Mouse (Mus musculus) forebrain, embryonic 15.5 days (tissue): ENCODE results near the gene Gm49403. TPM values are rescaled to one million over a fixed set of nuclear protein-coding genes. Genes with fewer than 3 reads are reported as not detected.
"Not testable (repeated sequence)": the region's sequence is repeated elsewhere in the genome, so short reads cannot be mapped to it uniquely, and the experiment has no call there.

Source experiments
- ATAC-seq: fragments of 200-750 bp; cut with Nextera tagmentation; replicated peaks from 2 replicates; pipeline ENCODE4 v1.8.0; 2017; ENCODE audit warnings: mild to moderate bottlenecking, moderate TSS enrichment, moderate library complexity
- H3K27ac ChIP-seq: fragments of 300-500 bp; sonication (generic); replicated peaks from 2 replicates; pipeline ENCODE4 v1.5.1; 2015; ENCODE audit warnings: mild to moderate bottlenecking, inconsistent platforms
- H3K27me3 ChIP-seq: fragments of 300-500 bp; sonication (generic); 2 replicates; pipeline ENCODE4 v1.6.1; 2015; ENCODE audit warnings: inconsistent platforms
- H3K36me3 ChIP-seq: fragments of 300-500 bp; sonication (generic); 2 replicates; pipeline ENCODE4 v1.6.1; 2015; ENCODE audit warnings: mild to moderate bottlenecking, inconsistent platforms
- H3K4me1 ChIP-seq: fragments of 300-500 bp; sonication (generic); 2 replicates; pipeline ENCODE4 v1.6.1; 2015; ENCODE audit warnings: inconsistent platforms
- H3K4me2 ChIP-seq: fragments of 300-500 bp; sonication (generic); replicated peaks from 2 replicates; pipeline ENCODE4 v1.6.1; 2015; ENCODE audit warnings: mild to moderate bottlenecking, inconsistent platforms
- H3K4me3 ChIP-seq: fragments of 300-500 bp; sonication (generic); 2 replicates; pipeline ENCODE4 v1.5.1; 2015; ENCODE audit warnings: mild to moderate bottlenecking, inconsistent platforms
- H3K9ac ChIP-seq: fragments of 300-500 bp; sonication (generic); replicated peaks from 2 replicates; pipeline ENCODE4 v1.6.1; 2015; ENCODE audit warnings: mild to moderate bottlenecking, inconsistent platforms
- H3K9me3 ChIP-seq: fragments of 300-500 bp; sonication (generic); 2 replicates; pipeline ENCODE4 v1.6.1; 2016; ENCODE audit warnings: inconsistent platforms
- WGBS: fragments of 180-500 bp; shearing (Covaris S2); methylation state at CpG from one replicate; pipeline ENCODE4 v1.1.7; 2015; ENCODE audit warnings: mixed read lengths; 5-methylcytosine and 5-hydroxymethylcytosine counted together
- polyA plus RNA-seq: library from polyadenylated mRNA; unstranded; fragments of >200 nt; fragmentation: Nextera tagmentation; extraction: Ambion mirVana; gene quantifications from 2 replicates; pipeline ENCODE4 v1.2.1, GENCODE M21; 2015

Gene Gm49403
- polyA plus RNA-seq, 1 experiment from 2014 or later: not detected

- no peak for ATAC-seq
- Histone ChIP-seq H3K4me1 (no peaks in the 10 kb centered on the region), H3K36me3 (peaks cover 37% of the 10 kb centered on the region), H3K27me3 (no peaks in the 10 kb centered on the region), H3K27ac (no peak within 1 kb of the TSS), H3K4me3 (no peak within 1 kb of the TSS), H3K4me2 (no peak within 1 kb of the TSS), H3K9ac (no peak within 1 kb of the TSS), H3K9me3 (no peaks in the 10 kb centered on the region)
- 43% methylated on average over 7 of the region's 7 CpGs for WGBS
Measured at GRCm38 (mm10) chr19:8850402-8850901, 33.3 kb upstream of the Gm49403 start, which contains the start of gene Lrrn4cl. Lrrn4cl (plus strand) TSS chr19:8850768.

- Histone ChIP-seq H3K9ac (no peak overlapping the region), H3K4me3 (no peak overlapping the region), H3K36me3 (peaks cover 25% of the 10 kb centered on the region), H3K4me2 (no peak overlapping the region), H3K9me3 (no peaks in the 10 kb centered on the region), H3K27me3 (no peaks in the 10 kb centered on the region), H3K27ac (no peak overlapping the region), H3K4me1 (no peaks in the 10 kb centered on the region)
- WGBS: 45% methylated on average over 7 of the region's 7 CpGs
- ATAC-seq: no peak
Measured at GRCm38 (mm10) chr19:8851639-8852038, 32.1 kb upstream of the Gm49403 start.

DNA sequence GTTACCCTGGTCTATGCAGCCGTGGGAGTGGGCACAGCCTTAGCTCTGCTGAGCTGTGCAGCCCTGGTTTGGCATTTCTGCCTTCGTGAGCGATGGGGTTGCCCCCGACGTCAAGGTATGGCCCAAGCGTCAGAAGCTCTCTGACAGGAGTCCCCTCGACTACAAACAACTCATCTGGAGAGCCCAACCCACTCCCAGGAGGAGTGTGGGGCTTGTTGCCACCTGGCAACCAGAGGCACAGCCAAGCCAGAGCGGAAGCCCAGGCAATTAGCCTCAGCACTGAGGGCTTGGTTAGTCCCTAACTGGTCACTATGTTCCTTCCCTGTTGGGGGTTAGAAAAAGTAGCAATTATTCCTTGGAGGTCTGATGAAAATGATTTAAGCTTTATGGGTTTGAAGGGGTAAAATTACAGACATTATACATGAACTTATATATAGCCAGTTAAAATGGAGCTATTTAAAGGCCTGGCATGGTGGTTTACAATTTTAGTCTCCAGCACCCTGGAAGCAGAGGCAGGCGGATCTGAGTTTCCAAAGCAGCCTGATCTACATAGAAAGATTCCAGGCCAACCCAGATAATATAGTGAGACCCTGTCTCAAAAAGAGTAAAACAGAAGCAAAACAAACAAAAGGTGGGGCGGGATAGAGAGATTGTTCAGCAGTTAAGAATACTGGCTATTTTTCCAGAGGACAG, 31.3 kb upstream of the Gm49403 start:
- WGBS: 61% methylated on average over 10 of the region's 10 CpGs
- Histone ChIP-seq H3K27ac (no peak overlapping the region), H3K9me3 (no peaks in the 10 kb centered on the region), H3K36me3 (peaks cover 18% of the 10 kb centered on the region), H3K4me2 (no peak overlapping the region), H3K9ac (no peak overlapping the region), H3K4me3 (no peak overlapping the region), H3K27me3 (no peaks in the 10 kb centered on the region), H3K4me1 (no peaks in the 10 kb centered on the region)
- ATAC-seq: no peak

- no peak overlapping the region for H3K4me2 ChIP-seq
- H3K9ac ChIP-seq: no peak overlapping the region
- 82% methylated on average over 3 of the region's 3 CpGs for WGBS
- ATAC-seq: no peak
- H3K27ac ChIP-seq: no peak overlapping the region
- H3K36me3 ChIP-seq: peaks cover 12% of the 10 kb centered on the region
- no peaks in the 10 kb centered on the region for H3K27me3 ChIP-seq
- no peaks in the 10 kb centered on the region for H3K4me1 ChIP-seq
- no peak overlapping the region for H3K4me3 ChIP-seq
- H3K9me3 ChIP-seq: no peaks in the 10 kb centered on the region
Measured at GRCm38 (mm10) chr19:8853117-8853516, 30.6 kb upstream of the Gm49403 start.

GRCm38 (mm10) chr19:8857689-8858088, 26.0 kb upstream of the Gm49403 start:
- Histone ChIP-seq H3K4me1 (no peaks in the 10 kb centered on the region), H3K4me3 (no peak overlapping the region), H3K27me3 (no peaks in the 10 kb centered on the region), H3K27ac (no peak overlapping the region), H3K36me3 (no peaks in the 10 kb centered on the region), H3K4me2 (no peak overlapping the region), H3K9ac (no peak overlapping the region), H3K9me3 (no peaks in the 10 kb centered on the region)
- no peak for ATAC-seq
- WGBS: 50% methylated on average over 4 of the region's 4 CpGs

GRCm38 (mm10) chr19:8859018-8859417, 24.7 kb upstream of the Gm49403 start:
- Histone ChIP-seq H3K27ac (no peak overlapping the region), H3K4me3 (no peak overlapping the region), H3K27me3 (no peaks in the 10 kb centered on the region), H3K9me3 (no peaks in the 10 kb centered on the region), H3K4me2 (no peak overlapping the region), H3K4me1 (no peaks in the 10 kb centered on the region), H3K9ac (no peak overlapping the region), H3K36me3 (no peaks in the 10 kb centered on the region)
- ATAC-seq: no peak
- WGBS: 16% methylated on average over 1 of the region's 1 CpGs

GRCm38 (mm10) chr19:8864265-8864664, 19.5 kb upstream of the Gm49403 start:
- Histone ChIP-seq H3K9me3 (no peaks in the 10 kb centered on the region), H3K27ac (no peak overlapping the region), H3K9ac (no peak overlapping the region), H3K4me1 (no peaks in the 10 kb centered on the region), H3K4me3 (no peak overlapping the region), H3K27me3 (no peaks in the 10 kb centered on the region), H3K4me2 (no peak overlapping the region), H3K36me3 (no peaks in the 10 kb centered on the region)
- 84% methylated on average over 6 of the region's 6 CpGs for WGBS
- ATAC-seq: no peak

DNA sequence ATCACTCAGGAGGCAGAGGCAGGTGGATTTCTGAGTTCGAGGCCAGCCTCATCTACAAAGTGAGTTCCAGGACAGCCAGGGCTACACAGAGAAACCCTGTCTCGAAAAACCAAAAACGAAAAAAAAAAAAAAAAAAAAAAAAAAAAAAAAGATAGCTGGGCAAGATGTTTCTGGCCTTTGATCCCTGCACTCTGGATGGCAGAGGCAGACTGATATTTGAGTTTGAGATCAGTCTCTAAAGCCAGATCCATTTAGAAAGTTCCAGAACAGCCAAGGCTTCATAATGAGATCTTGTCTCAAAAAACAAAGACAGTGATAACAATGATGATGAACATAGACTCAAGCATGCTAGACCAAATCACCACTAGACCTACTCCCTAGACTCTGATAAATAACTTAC, 13.3 kb upstream of the Gm49403 start:
- peaks cover 22% of the 10 kb centered on the region for H3K36me3 ChIP-seq
- not testable (repeated sequence) for H3K4me3 ChIP-seq, H3K27me3 ChIP-seq, H3K27ac ChIP-seq, H3K9ac ChIP-seq, H3K9me3 ChIP-seq, ATAC-seq, H3K4me2 ChIP-seq
- peaks cover 18% of the 10 kb centered on the region for H3K4me1 ChIP-seq
- 71% methylated on average over 3 of the region's 3 CpGs for WGBS

- WGBS: 57% methylated on average over 9 of the region's 9 CpGs
Measured at GRCm38 (mm10) chr19:8870838-8871237, 12.9 kb upstream of the Gm49403 start.

GRCm38 (mm10) chr19:8871267-8872186, 12.2 kb upstream of the Gm49403 start, which contains the start of gene Ubxn1:
Ubxn1 (plus strand) TSS chr19:8871496.
- peak; percentile 97 for ATAC-seq

More at GRCm38 (mm10) chr19:8870838-8871237, 12.9 kb upstream of the Gm49403 start:
- Histone ChIP-seq H3K4me2 (peak overlapping the region; percentile 91), H3K4me1 (peaks cover 18% of the 10 kb centered on the region), H3K4me3 (peak overlapping the region; percentile 70), H3K9me3 (no peaks in the 10 kb centered on the region), H3K27ac (peak overlapping the region; percentile 61), H3K27me3 (no peaks in the 10 kb centered on the region), H3K9ac (peak overlapping the region; percentile 86), H3K36me3 (peaks cover 27% of the 10 kb centered on the region)
- peak; percentile 53 for ATAC-seq

GRCm38 (mm10) chr19:8872266-8872840, 11.4 kb upstream of the Gm49403 start:
- Histone ChIP-seq H3K27me3 (no peaks in the 10 kb centered on the region), H3K4me2 (peak overlapping the region; percentile 91), H3K9ac (peak overlapping the region; percentile 86), H3K4me3 (peak overlapping the region; percentile 70), H3K36me3 (peaks cover 38% of the 10 kb centered on the region), H3K9me3 (no peaks in the 10 kb centered on the region), H3K4me1 (peaks cover 18% of the 10 kb centered on the region), H3K27ac (no peak overlapping the region)
- ATAC-seq: no peak
- WGBS: 82% methylated on average over 10 of the region's 10 CpGs

More at GRCm38 (mm10) chr19:8871267-8872186, 12.2 kb upstream of the Gm49403 start, which contains the start of gene Ubxn1:
- 1% methylated on average over 59 of the region's 59 CpGs for WGBS
- no peaks in the 10 kb centered on the region for H3K9me3 ChIP-seq
- peak within 1 kb of the TSS; percentile 66 for H3K27ac ChIP-seq
- H3K4me1 ChIP-seq: peaks cover 18% of the 10 kb centered on the region
- H3K4me3 ChIP-seq: peak within 1 kb of the TSS; percentile 70
- H3K36me3 ChIP-seq: peaks cover 32% of the 10 kb centered on the region
- peak within 1 kb of the TSS; percentile 91 for H3K4me2 ChIP-seq
- H3K27me3 ChIP-seq: no peaks in the 10 kb centered on the region
- H3K9ac ChIP-seq: peak within 1 kb of the TSS; percentile 86

DNA sequence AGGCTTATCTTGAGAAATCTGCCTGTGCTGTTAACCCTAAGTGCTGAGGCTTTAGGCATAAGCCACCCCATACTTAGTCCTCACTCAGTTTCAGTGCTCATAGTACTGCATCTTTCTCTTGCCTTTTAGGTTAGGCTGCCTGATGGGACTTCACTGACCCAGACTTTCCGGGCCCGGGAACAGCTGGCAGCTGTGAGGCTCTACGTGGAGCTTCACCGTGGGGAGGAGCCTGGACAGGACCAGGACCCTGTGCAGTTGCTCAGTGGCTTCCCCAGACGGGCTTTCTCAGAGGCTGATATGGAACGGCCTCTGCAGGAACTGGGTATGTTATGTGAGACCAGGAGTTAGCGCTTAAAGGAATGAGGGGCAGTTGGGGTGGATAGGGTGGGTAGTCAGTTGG, 8.7 kb upstream of the Gm49403 start:
- no peak for ATAC-seq

More for the DNA sequence above, 8.7 kb upstream of the Gm49403 start:
- Histone ChIP-seq H3K4me2 (no peak overlapping the region), H3K36me3 (peaks cover 39% of the 10 kb centered on the region), H3K27me3 (no peaks in the 10 kb centered on the region), H3K9me3 (no peaks in the 10 kb centered on the region), H3K4me1 (peaks cover 26% of the 10 kb centered on the region), H3K9ac (no peak overlapping the region), H3K27ac (no peak overlapping the region), H3K4me3 (no peak overlapping the region)
- 97% methylated on average over 7 of the region's 7 CpGs for WGBS
